Mouse (Mus musculus) thymus, postnatal 10 days (tissue): ENCODE data around the gene Tmc7.

Experiments used
- DNase-seq, 2 experiments: peaks; one replicate each; pipeline ENCODE4 v3.0.0; 2021; ENCODE audit warnings: low spot score in 2 of 2

Tmc7 gene

GRCm38 (mm10) chr7:118585856-118586255, 1.3 kb upstream of the Tmc7 start:
- DNase-seq: no peak

- no peak for DNase-seq
Measured at GRCm38 (mm10) chr7:118584926-118585325, 390 bp upstream of the Tmc7 start.

GRCm38 (mm10) chr7:118583821-118584220, 715 bp downstream of the Tmc7 start:
- no peak for DNase-seq

GRCm38 (mm10) chr7:118579938-118580337, 4.6 kb downstream of the Tmc7 start:
- DNase-seq: no peak

GRCm38 (mm10) chr7:118578269-118578668, 6.3 kb downstream of the Tmc7 start:
- DNase-seq: no peak

GRCm38 (mm10) chr7:118572039-118572438, 12.5 kb downstream of the Tmc7 start:
- DNase-seq: no peak

GRCm38 (mm10) chr7:118571350-118571749, 13.2 kb downstream of the Tmc7 start:
- DNase-seq: no peak

GRCm38 (mm10) chr7:118569121-118569543, 15.4 kb downstream of the Tmc7 start:
- DNase-seq: no peak

GRCm38 (mm10) chr7:118554290-118554689, 30.2 kb downstream of the Tmc7 start:
- DNase-seq: no peak

- no peak for DNase-seq
Measured at GRCm38 (mm10) chr7:118553881-118554280, 30.7 kb downstream of the Tmc7 start.

- DNase-seq: peak; percentile 30 to 39
Measured at GRCm38 (mm10) chr7:118547451-118547850, 37.1 kb downstream of the Tmc7 start.

GRCm38 (mm10) chr7:118544128-118544527, 40.4 kb downstream of the Tmc7 start:
- DNase-seq: no peak

- DNase-seq: no peak
Measured at GRCm38 (mm10) chr7:118535076-118535475, 49.5 kb downstream of the Tmc7 start.

- no peak for DNase-seq
Measured at GRCm38 (mm10) chr7:118534326-118534725, 50.2 kb downstream of the Tmc7 start.

- peak; percentile 91 to 93 for DNase-seq
Measured at GRCm38 (mm10) chr7:118533178-118533578, 51.4 kb downstream of the Tmc7 start, which contains the start of gene Coq7. Gene Coq7 (minus strand): TSS chr7:118533356.

GRCm38 (mm10) chr7:118532519-118533177, 51.9 kb downstream of the Tmc7 start:
- DNase-seq: peak; percentile 96

- no peak for DNase-seq
Measured at GRCm38 (mm10) chr7:118526967-118527366, 57.6 kb downstream of the Tmc7 start.

- DNase-seq: no peak
Measured at GRCm38 (mm10) chr7:118522077-118522476, 62.5 kb downstream of the Tmc7 start.

GRCm38 (mm10) chr7:118519661-118520060, 64.9 kb downstream of the Tmc7 start:
- no peak for DNase-seq

GRCm38 (mm10) chr7:118518687-118519086, 65.8 kb downstream of the Tmc7 start:
- DNase-seq: peak; percentile 35 to 84

GRCm38 (mm10) chr7:118517819-118518218, 66.7 kb downstream of the Tmc7 start:
- DNase-seq: no peak

- no peak for DNase-seq
Measured at GRCm38 (mm10) chr7:118508556-118508955, 76.0 kb downstream of the Tmc7 start.

GRCm38 (mm10) chr7:118503844-118504243, 80.7 kb downstream of the Tmc7 start:
- DNase-seq: no peak

GRCm38 (mm10) chr7:118502333-118502732, 82.2 kb downstream of the Tmc7 start:
- no peak for DNase-seq
